Mouse (Mus musculus) ES-Bruce4 (cell line): ENCODE measurements around the gene Frs3.

Experiments used
- CTCF ChIP-seq: IDR thresholded peaks from one replicate; pipeline ENCODE4 v1.8.1; 2011; ENCODE audit warnings: low read depth, low read length
- EP300 ChIP-seq: IDR thresholded peaks from 2 replicates; pipeline ENCODE4 v1.6.1; 2011; ENCODE audit warnings: low read depth, low read length; ENCODE audit not compliant: insufficient read depth
- POLR2A ChIP-seq: IDR thresholded peaks from one replicate; pipeline ENCODE4 v1.8.1; 2011; ENCODE audit warnings: low read length; ENCODE audit not compliant: insufficient read depth

GRCm38 (mm10) chr17:47702548-47703345, 13.9 kb downstream of the Frs3 start:
- TF ChIP-seq CTCF (no peak), EP300 (peak; percentile 92), POLR2A (peak; percentile 17)
